Mouse (Mus musculus): Measurements from ENCODE around the gene Tex9.
A peak's percentile ranks its signal among the peaks of the same experiment; 100 is the strongest.

Gene Tex9

DNA sequence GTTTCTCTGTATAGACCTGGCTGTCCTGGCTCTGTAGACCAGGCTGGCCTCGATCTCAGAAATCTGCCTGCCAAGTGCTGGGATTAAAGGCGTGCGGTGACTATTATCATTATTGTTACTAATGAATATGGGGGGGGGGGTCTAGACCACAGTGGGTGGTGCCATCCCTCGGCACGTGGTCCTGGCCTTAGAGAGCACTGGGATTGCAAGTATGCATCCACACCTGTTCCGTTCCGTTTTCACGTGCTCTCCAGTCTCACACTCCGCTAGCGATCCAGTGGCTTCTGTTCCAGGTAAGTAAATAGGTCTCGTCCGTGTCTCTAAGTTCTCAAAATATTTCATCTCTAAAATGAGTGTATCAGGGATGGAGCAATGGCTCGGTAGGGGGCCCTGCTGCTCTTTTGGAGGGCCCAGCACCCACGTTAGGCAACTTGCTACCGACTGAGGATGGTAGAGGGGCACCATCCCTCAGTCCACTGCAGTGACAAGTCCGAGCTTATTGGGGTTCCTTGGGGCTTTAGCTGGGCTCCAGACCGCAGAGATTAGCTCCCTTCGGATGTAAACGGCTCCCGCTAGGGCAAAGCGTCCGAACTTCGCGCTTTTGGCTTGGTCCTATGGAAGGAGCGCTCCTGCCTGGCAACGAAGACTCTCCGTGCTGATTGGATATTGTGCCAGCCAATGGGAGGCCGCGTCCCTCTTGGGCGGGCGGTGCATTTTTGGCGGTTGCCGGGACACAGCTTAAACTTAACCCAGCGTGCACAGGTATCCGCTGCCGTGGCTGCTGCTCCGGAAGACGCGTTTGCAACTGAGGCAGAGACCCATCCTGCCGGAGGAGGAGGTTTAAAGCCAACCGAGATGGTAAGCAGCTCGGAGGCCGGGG is 54.0 kb downstream of the Tex9 start, which contains the start of gene Mns1:
TSS of gene Mns1 (plus strand) at position 190 of the 880 bp plus-strand sequence.
- DNase-seq, result peak; percentile 100

DNA sequence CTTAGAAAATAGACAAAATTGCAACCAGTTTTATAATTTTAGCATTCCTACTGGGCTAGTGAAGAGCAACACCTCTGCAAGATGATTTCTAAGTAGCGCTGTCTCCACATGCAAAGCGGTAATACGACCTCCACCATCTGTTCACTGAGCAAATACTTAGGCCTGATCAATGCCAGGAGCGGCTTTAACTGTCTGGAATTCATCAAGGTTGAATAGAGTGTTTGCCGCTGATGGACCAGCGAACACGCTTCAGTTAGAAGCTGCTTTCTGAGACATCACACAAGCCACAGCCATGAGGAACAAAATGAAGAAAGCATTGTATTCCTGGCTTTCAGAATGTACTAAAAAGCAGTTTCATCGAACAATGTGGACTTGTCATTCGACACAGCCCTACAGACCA is 57.1 kb downstream of the Tex9 start:
- DNase-seq, result no peak

DNA sequence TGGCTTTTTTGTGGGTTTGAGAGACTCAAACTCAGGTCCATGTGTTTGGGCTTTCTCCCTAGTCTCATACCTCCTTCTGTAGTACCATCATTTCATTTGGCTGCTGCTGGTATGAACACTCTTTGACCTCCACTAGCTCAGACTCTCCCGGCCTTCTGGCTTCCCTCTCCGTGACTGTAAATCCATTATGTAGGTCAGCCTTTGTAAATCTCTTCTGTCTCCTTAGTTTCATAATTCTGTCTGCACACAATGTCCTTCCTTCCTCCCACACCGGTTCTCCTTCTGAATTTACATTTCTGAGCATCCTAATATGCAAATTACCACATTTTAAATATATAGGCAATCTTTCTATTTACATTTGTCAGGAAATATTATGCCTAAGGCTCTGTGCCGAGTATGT is 64.2 kb downstream of the Tex9 start:
- no peak for DNase-seq

DNA sequence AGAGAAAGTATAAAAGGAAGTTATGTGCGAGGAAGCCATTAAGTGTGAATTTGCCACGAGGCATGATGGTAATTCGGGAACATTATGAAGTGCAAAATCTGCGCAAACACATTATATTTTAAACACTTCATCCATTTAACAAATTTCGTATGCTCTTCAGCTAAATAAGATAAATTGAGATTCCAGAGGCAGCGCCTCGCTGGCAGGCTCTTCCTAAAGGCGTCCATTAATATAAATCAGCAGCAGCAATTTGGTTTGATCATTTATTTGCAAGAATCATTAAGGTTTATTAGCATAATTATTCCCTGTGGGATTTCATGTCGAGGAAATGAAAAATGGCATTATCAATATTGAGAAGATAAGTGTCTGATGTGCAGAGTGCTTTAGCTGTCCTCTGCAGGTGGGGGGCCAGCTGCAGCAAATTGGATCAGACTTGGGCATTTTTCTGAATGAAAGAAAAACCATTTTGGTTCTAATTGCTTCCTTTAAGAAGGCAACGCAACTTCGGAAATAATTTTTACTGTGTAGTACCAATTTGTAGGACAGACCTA is 66.6 kb downstream of the Tex9 start:
- DNase-seq, result no peak

DNA sequence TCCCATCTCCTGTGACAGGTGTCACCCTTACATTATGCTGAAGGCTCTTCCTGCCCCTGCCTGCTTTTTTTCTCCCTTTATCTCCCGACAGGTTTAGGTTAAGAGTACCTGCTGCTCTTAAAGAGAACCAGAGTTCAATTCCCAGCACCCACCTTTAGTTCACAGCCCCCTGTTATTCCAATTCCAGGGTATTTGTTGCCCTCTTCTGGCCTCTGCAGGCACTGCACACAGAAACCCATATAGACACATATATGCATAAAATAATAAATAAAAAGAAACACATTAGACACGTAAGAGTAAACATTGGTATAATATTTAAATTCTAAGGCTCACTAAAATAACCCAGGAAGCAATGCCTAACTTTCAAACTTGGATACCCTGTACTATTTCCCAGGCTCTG is 69.3 kb downstream of the Tex9 start:
- DNase-seq, result no peak

DNA sequence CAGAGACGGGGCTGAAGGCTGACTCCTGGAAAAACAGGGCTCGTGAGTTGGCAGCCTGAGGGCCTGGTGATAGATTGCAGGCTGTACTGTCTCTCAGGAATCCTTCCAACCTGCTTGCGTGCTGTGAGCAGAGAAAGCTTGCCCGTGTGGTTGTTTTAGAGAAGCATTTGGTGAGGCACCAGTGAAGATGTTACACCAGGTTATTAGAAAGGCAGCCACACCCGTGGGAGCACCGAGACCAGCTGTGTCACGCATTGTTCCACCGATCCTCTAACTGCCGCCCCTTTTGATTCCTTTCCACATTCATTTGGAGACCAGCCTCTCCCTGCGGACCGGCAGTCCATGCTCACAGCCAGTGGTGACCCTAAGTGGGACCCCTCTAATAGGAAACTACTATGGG is 69.7 kb downstream of the Tex9 start:
- peak; percentile 93 for DNase-seq

DNA sequence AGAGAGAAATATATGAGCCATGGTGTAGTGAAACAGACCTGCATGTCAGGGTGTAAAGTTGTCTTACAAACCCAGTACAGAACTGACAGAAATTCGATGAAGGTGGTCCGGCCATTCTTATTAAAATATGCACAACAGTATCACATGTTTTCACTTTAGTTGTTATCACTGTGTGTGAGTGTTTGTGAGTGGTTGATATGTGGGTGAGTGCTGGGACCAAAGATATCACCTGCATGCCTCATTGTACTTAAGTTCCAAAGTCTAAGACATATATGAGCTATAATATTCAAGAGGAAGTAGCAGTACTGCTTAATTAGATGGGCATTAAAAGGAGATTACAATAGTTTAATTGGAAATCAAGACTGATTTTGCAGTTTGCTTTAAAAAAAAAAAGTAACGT is 71.5 kb downstream of the Tex9 start:
- DNase-seq, result no peak

DNA sequence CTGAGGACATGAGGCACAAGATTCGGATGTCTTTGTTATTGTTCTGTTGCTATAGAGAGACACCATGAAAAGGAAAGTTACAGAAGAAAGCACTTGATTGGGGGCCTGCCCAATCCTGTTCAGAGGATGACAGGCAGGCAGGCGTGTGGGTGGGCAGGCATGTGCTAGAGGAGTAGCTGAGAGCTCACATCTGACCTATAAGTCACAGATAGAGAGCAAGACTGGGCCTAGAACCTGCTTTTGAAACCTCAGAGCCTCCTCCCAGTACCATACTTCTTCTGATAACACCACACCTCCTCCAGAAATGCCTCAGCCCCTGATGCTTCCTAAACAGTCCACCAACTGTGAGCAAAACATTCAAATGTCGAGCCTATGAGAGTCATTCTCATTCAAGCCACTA is 73.6 kb downstream of the Tex9 start:
- DNase-seq, result peak; percentile 60

DNA sequence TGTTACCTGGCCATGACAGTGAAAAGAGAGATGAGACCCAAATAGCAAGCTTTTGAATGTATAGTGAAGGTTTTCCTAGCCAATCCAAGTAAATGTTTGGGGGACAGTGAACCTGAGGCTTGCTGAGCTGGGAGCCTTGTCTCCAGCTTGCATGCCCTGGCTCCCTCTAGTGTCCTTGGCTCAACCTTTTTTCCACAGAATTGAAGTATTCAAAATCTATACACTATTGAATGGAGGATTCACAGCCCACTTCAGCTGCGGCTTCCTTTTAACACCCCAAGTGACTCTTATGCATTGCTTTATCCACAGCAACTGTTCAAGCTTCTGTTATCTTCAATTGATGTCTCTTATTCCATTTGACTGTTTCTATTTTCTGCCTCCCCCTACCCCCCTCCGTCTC is 80.3 kb downstream of the Tex9 start:
- DNase-seq, result peak; percentile 64

DNA sequence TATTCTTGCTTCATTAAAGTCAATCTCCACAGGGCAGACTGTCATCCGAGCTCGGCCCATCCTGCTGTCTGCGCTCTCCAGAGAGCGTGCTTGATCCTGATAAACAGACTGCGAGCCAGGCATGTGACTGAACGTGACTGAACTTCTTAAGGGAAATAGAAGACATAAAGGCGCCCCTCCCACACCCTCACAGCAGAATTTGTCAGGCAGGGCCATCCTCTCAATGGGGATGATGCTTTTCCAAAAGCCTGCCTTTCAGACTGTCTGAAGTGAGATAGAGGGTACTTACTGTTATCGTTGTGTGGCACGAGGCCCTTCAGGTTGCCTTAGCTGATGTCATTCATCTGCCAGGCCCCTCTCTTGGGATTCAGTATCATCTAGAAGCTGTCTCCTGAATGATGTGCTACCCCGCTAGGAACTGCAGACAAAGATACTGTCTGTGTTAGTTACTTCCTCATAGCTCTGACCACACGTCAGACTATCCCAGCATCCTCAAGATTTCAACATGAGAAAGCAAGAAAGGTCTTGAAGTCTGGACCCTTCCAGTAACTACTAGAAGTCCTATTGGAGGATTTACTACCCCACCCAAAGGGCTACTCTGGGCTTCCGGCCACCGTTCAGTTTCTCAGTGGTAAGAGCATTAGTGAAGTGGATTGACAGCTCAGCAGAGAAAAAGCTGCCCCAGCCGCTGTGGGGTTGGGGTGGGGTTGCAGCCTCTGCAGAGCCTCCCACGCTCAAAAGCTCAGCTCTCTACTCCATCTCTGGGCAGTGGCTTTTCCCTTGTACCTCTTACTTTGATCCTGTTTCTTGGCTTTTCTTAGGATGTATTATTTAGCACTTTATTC is 82.4 kb downstream of the Tex9 start:
- DNase-seq, result peak; percentile 72

DNA sequence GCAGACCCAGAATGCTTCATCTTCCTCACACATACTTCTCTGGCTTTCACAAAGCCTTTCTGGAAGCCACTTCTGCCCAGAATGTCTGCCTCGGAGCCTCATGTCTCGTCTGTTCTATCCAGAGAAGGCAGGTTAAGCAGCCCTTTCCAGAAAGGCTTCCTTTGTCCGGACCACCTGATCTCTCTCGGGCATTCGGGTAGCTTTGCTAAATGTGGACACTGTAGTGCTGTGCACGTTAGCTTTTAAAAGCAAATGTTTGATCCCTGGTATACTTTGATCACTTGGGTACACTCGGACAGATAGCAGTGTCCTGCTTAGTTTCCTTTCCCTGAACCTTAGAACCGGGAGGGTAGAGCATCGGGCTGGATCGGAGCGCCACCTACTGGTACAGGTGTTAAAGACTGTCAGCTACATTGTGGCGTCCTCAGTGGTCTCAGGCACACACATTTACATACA is 83.9 kb downstream of the Tex9 start:
- DNase-seq, result peak; percentile 91

DNA sequence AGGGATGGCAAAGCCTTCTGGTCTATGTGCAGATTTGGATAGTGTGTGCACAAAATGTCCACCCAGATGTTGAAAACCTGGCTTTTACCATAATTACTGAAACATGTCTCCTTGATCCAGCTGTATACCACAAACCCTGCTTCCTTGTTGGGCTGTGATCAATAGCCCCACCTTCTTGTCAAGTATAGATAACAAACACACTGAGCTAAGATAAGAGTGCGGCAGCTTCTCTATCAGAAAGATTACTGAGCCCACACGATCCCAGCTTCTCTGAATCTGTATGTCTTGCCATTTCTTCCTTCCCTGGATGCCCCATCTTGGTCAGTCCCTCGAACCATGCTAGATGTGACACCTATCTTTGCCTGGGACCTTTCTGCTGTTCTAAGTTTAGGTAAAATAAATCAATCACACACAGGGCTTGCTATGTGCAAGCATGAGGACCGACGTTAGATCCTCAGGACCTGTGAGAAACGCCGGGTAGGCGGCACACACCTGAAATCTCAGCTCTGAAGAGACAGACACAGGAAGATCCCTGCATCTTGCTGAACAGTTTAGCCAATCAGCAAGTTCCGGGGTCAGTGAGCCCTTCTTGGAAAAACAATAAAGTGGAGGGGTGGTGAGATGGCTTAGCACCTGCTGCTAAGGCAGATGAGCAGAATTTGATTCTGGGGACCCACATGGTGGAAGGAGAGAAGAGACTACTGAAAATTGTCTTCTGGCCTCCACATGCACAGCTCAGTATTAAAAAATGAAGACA is 86.0 kb downstream of the Tex9 start:
- DNase-seq, result peak; percentile 31

DNA sequence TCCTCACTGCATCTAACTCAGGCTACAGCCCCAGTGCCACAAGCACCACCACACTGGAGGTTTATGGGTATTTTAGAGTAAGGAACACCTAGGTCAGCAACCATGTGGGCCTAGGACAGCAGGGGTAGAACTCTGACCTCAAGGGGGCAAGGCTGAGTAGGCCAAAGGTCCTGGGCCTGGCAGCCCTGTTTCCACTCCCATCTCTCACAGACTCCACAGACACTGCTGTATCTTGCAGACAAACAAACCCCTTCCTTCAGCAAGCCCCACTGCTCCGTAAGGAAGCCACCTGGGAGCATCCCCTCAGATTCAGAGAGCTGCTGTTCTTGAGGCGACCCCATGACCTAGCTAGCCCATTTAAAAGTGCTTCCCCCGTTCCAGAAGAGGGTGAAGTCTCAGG is 87.1 kb downstream of the Tex9 start:
- DNase-seq, result peak; percentile 88

DNA sequence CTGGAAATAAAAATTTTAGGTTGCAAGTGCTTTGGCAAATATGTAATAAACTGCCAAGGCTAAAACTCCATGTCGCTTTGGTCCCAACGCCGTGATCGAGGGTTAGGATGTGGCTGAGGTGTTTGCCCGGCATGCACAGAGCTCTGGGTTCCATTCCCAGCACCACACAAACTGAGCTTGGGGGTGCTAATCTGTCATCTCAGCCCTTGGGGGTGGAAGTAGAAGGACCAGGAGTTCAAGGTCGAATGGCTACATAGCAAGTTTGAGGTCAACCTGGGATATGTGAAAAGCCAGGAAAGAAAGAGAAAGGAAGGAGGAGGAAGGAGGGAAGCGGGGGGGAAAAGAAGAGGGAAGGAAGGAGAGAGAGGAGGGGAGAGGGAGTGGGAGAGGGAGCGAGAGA is 87.6 kb downstream of the Tex9 start:
- peak; percentile 78 for DNase-seq

DNA sequence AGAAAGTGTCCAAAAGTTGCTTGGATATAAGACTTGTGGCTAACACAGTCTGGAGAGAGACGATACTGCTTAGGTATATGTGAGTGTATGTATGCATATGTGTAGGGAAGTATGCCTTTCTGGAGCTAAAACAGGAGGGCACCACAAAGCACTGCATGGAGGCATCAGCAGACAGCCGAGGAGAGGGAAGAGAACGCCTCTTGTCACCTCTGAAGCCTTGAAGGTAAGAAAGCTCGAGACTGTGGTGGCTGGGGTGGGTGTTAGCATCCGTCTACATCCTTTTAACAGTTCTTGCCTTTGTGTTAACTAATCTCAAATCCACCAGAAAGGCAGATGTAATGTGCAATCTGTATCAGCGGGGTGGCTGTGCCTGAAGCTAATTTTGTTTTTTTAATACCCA is 88.6 kb downstream of the Tex9 start:
- DNase-seq, result peak; percentile 57

DNA sequence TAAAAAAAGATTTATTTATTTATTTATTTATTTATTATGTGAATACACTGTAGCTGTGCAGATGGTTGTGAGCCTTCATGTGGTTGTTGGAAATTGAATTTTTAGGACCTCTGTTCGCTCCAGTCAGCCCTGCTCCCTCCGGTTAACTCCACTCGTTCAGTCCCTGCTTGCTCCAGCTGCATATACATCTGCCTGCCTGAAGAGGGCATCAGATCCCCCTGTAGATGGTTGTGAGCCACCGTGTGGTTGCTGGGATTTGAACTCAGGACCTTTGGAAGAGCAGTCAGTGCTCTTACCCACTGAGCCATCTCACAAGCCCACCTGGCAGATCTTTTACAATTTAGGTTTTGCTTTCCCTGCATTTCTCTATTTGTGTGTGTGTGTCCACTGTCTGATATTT is 90.2 kb downstream of the Tex9 start:
- peak; percentile 23 for DNase-seq

Measured in heart, adult 11 months (tissue).